Mouse (Mus musculus) lung, embryonic 14.5 days (tissue): ENCODE measurements at regions not wholly inside any gene's neighbourhood (a gene's known extent, or its start where the extent isn't known, plus 50 kb on each side); places are given as distances from the start of the nearest gene placed in this dataset.
A peak's percentile ranks its signal among the peaks of the same experiment; 100 is the strongest.

Source experiments
- ATAC-seq: fragments of 200-750 bp; cut with Nextera tagmentation; 2 replicates; pipeline ENCODE4 v1.8.0; 2017; ENCODE audit warnings: mild to moderate bottlenecking, moderate TSS enrichment, moderate library complexity; ENCODE audit not compliant: insufficient read depth
- DNase-seq: peaks from one replicate; pipeline ENCODE4 v3.0.0-alpha.2; 2015
- H3K27ac ChIP-seq: fragments of 300-500 bp; sonication (generic); 2 replicates; pipeline ENCODE4 v1.5.1; 2014; ENCODE audit warnings: low read depth, mild to moderate bottlenecking, moderate library complexity
- H3K27me3 ChIP-seq: fragments of 300-500 bp; sonication (generic); 2 replicates; pipeline ENCODE4 v1.6.1; 2014; ENCODE audit warnings: low read length, control low read depth; ENCODE audit not compliant: insufficient read depth
- H3K36me3 ChIP-seq: fragments of 300-500 bp; sonication (generic); 2 replicates; pipeline ENCODE4 v1.6.1; 2014; ENCODE audit warnings: control low read depth; ENCODE audit not compliant: insufficient read depth
- H3K4me1 ChIP-seq: fragments of 300-500 bp; sonication (generic); 2 replicates; pipeline ENCODE4 v1.6.1; 2014; ENCODE audit warnings: antibody characterized with exemption, control low read depth; ENCODE audit not compliant: insufficient read depth
- H3K4me2 ChIP-seq: fragments of 300-500 bp; sonication (generic); 2 replicates; pipeline ENCODE4 v1.6.1; 2014; ENCODE audit warnings: mild to moderate bottlenecking
- H3K4me3 ChIP-seq: fragments of 300-500 bp; sonication (generic); 2 replicates; pipeline ENCODE4 v1.5.1; 2014; ENCODE audit warnings: low read depth, low read length
- H3K9ac ChIP-seq: fragments of 300-500 bp; sonication (generic); 2 replicates; pipeline ENCODE4 v1.6.1; 2014
- H3K9me3 ChIP-seq: fragments of 300-500 bp; sonication (generic); 2 replicates; pipeline ENCODE4 v1.6.1; 2016; ENCODE audit warnings: low read depth, low read length, control low read depth
- CTCF ChIP-seq: IDR thresholded peaks from 2 replicates; pipeline ENCODE4 v1.5.1; 2016; ENCODE audit warnings: antibody characterized with exemption, low read depth
- WGBS: fragments of 180-500 bp; shearing (Covaris S2); extraction: QIAGEN DNeasy Blood & Tissue Kit; methylation state at CpG from one replicate; pipeline ENCODE4 v1.1.7; 2014; 5-methylcytosine and 5-hydroxymethylcytosine counted together

DNA sequence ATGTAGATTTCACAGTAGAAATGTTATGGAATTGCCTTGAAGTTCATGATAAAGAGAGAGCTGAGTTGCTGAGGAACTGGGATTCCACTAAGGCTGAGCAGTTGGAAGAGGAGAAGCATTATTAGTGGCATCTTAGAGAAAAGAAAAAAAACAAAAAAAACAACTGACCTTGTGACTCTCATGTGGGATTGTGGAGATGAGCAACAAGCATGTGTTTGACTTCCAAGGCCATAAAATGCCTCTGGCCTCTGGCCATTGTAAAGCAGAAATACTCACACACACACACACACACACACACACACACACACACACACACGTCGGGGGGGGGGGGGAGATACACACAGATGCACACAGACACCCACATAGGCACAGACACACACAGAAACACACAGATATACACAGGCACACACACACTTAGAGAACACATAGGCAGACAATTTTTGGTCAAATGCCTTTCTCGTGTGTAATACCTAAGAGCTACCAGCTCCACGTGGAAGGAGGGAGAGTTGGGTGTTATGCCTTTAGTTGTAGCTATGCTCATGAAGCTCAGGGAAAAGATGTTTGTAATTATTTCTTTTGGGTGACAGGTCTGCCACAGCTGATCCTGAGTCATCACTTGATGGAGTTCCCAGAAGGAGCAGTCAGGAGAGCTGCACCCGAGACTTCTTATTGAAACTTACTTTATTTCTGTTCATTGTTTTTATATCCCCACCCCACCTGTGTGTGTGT lies 52.4 kb upstream of the Slc35f5 start:
- Histone ChIP-seq H3K9me3 (no peaks in the 10 kb centered on the region), H3K4me2 (no peak overlapping the region), H3K4me1 (no peaks in the 10 kb centered on the region), H3K9ac (no peak overlapping the region), H3K27ac (no peak overlapping the region), H3K36me3 (no peaks in the 10 kb centered on the region), H3K27me3 (no peaks in the 10 kb centered on the region), H3K4me3 (no peak overlapping the region)
- TF ChIP-seq CTCF: no peak
- DNase-seq (no peak), ATAC-seq (no peak)
- WGBS: 62% methylated on average over 4 of the region's 5 CpGs

GRCm38 (mm10) chr1:125508594-125509257 lies 51.7 kb upstream of the Slc35f5 start:
- peak; percentile 8 for DNase-seq
- TF ChIP-seq CTCF: no peak
- peak; percentile 62 for ATAC-seq
- H3K4me2 ChIP-seq: no peak overlapping the region
- no peaks in the 10 kb centered on the region for H3K9me3 ChIP-seq
- WGBS: 58% methylated on average over 5 of the region's 5 CpGs
- no peak overlapping the region for H3K27ac ChIP-seq
- H3K9ac ChIP-seq: no peak overlapping the region
- H3K4me3 ChIP-seq: no peak overlapping the region
- H3K4me1 ChIP-seq: no peaks in the 10 kb centered on the region
- no peaks in the 10 kb centered on the region for H3K27me3 ChIP-seq
- H3K36me3 ChIP-seq: no peaks in the 10 kb centered on the region
